Mouse (Mus musculus) heart, adult 9 months (tissue): ENCODE data around the gene Trub2.
A peak's percentile ranks its signal among the peaks of the same experiment; 100 is the strongest.

ENCODE experiments used
- DNase-seq, 2 experiments: peaks; one replicate each; pipeline ENCODE4 v3.0.0; 2022; ENCODE audit warnings: low spot score in 2 of 2

Trub2 gene

GRCm38 (mm10) chr2:29773323-29773722 lies 15.0 kb downstream of the Trub2 start:
- no peak for DNase-seq

GRCm38 (mm10) chr2:29771611-29772461 lies 16.5 kb downstream of the Trub2 start:
- DNase-seq = no peak

GRCm38 (mm10) chr2:29770162-29770561 lies 18.1 kb downstream of the Trub2 start:
- DNase-seq = no peak

GRCm38 (mm10) chr2:29768901-29769300 lies 19.4 kb downstream of the Trub2 start:
- DNase-seq = no peak

- no peak for DNase-seq
Measured at GRCm38 (mm10) chr2:29767976-29768709, 20.2 kb downstream of the Trub2 start.

- peak in 1 of 2 experiments; percentile 17 for DNase-seq
Measured at GRCm38 (mm10) chr2:29764831-29765230, 23.5 kb downstream of the Trub2 start.

GRCm38 (mm10) chr2:29755693-29756092 lies 32.6 kb downstream of the Trub2 start:
- no peak for DNase-seq

- no peak for DNase-seq
Measured at GRCm38 (mm10) chr2:29752397-29752796, 35.9 kb downstream of the Trub2 start.

- DNase-seq = no peak
Measured at GRCm38 (mm10) chr2:29751497-29751896, 36.8 kb downstream of the Trub2 start, which contains the start of gene Gm13420. TSS of gene Gm13420 (minus strand) at chr2:29751685.

GRCm38 (mm10) chr2:29748499-29748898 lies 39.8 kb downstream of the Trub2 start:
- DNase-seq = no peak

- no peak for DNase-seq
Measured at GRCm38 (mm10) chr2:29747852-29748251, 40.5 kb downstream of the Trub2 start.

- DNase-seq = no peak
Measured at GRCm38 (mm10) chr2:29747188-29747782, 41.0 kb downstream of the Trub2 start.

GRCm38 (mm10) chr2:29744256-29744655 lies 44.0 kb downstream of the Trub2 start:
- DNase-seq = no peak

GRCm38 (mm10) chr2:29741207-29741606 lies 47.1 kb downstream of the Trub2 start:
- DNase-seq = no peak

GRCm38 (mm10) chr2:29739368-29739767 lies 48.9 kb downstream of the Trub2 start:
- peak in 1 of 2 experiments; percentile 48 for DNase-seq

- no peak for DNase-seq
Measured at GRCm38 (mm10) chr2:29738799-29739198, 49.5 kb downstream of the Trub2 start.

GRCm38 (mm10) chr2:29737209-29737925 lies 50.9 kb downstream of the Trub2 start:
- DNase-seq = no peak

GRCm38 (mm10) chr2:29735708-29736107 lies 52.6 kb downstream of the Trub2 start:
- no peak for DNase-seq

- no peak for DNase-seq
Measured at GRCm38 (mm10) chr2:29733348-29733747, 55.0 kb downstream of the Trub2 start.

- no peak for DNase-seq
Measured at GRCm38 (mm10) chr2:29732559-29732958, 55.7 kb downstream of the Trub2 start.

- DNase-seq = no peak
Measured at GRCm38 (mm10) chr2:29731545-29731944, 56.8 kb downstream of the Trub2 start.

- DNase-seq = no peak
Measured at GRCm38 (mm10) chr2:29729500-29729899, 58.8 kb downstream of the Trub2 start.
